Mouse (Mus musculus) urinary bladder, postnatal 36 days (tissue): ENCODE data around the gene Man2a1.
"Not testable (repeated sequence)": the region's sequence is repeated elsewhere in the genome, so short reads cannot be mapped to it uniquely, and the experiment has no call there.

ENCODE experiments used
- DNase-seq, 2 experiments: peaks; one replicate each; pipeline ENCODE4 v3.0.0; 2022; ENCODE audit warnings: low spot score in 2 of 2, mixed read lengths in 1 of 2

Gene Man2a1

DNA sequence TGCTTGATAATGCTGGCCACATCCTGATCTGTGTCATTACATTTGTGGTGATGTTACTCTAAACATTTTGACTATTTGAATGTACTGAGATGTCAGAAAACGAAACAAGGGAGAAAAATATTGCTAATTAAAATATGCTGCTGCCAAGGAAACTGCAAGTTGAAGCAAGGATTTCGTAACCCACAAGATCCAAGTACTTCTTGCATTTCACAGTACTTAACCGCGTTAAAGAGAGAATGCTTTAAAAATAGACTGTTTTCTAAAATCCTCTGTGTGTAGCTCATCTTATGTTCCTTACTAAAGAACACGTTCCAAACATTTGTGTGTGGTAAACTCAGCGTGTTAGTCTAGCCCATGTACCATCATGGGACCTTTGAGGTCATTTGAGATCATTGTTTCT lies 153.0 kb downstream of the Man2a1 start:
- no peak for DNase-seq

DNA sequence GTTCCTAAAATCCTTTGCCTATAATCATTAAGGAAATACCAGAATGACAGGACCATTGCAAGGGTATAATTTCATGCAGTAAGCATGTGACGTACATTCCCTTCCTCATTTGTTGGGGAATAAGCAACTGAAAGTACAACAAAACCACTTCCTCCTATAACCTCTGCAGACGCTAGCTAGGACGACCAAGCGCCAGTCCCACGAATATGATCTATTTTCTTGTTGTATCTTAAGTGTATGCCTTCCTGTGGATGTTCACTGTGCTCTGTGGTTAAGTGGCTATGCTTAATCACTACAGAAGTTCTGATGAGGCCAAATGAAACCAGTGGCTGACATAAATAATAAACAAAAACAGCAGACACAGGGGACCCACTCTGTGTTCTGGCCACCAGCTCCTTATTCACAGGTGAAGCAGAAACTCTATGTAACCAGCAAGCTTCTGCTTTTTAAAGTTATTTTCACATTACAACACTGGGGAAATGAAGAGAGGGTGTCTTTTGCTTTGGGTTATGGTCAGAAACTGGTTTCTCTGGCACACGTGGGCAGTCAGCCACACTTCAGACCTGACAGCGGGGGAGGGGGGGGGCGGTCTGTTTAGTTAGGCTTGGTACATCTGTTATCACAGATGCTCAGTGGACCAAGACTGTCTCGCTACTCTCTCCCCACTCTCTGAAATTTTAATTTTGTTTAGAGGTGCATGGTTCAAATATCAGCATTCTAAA lies 153.8 kb downstream of the Man2a1 start:
- DNase-seq, result no peak

DNA sequence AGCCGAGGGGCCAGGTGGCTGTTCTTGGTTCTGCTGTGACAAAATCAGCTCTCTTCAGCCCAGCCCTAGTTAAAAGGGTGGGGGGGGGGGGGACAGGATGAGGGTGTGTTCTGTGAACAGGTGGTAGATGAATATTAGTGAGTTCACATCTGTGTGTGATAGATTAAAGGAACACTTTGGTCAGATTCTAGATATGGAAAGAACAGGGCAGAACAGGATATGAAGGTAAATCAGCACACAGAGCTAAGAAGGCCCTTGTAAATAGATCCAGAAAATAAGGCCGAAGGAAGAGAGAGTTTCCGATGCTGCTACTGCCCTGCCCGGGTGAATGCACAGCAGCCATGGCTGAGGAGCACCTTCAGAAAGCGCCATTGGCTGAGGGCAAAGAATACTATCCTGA lies 154.7 kb downstream of the Man2a1 start:
- DNase-seq, result no peak

DNA sequence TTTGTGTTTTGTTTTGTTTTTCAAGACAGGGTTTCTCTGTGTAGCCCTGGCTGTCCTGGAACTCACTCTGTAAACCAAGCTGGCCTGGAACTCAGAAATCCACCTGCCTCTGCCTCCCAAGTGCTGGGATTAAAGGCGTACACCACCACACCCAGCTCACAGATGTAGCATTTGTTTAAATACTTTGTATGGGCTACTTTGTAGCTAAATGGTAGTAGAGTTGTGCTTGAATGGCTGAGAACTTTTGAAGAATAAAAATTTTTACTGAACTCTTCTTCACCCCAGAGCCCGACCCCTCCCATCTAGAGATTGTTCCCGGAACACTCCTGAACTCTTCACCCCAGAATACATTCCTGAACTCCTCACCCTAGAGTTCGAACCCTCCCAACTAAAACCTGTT lies 162.1 kb downstream of the Man2a1 start:
- DNase-seq, result not testable (repeated sequence)

GRCm38 (mm10) chr17:64763491-64763890 lies 163.0 kb downstream of the Man2a1 start:
- no peak for DNase-seq

DNA sequence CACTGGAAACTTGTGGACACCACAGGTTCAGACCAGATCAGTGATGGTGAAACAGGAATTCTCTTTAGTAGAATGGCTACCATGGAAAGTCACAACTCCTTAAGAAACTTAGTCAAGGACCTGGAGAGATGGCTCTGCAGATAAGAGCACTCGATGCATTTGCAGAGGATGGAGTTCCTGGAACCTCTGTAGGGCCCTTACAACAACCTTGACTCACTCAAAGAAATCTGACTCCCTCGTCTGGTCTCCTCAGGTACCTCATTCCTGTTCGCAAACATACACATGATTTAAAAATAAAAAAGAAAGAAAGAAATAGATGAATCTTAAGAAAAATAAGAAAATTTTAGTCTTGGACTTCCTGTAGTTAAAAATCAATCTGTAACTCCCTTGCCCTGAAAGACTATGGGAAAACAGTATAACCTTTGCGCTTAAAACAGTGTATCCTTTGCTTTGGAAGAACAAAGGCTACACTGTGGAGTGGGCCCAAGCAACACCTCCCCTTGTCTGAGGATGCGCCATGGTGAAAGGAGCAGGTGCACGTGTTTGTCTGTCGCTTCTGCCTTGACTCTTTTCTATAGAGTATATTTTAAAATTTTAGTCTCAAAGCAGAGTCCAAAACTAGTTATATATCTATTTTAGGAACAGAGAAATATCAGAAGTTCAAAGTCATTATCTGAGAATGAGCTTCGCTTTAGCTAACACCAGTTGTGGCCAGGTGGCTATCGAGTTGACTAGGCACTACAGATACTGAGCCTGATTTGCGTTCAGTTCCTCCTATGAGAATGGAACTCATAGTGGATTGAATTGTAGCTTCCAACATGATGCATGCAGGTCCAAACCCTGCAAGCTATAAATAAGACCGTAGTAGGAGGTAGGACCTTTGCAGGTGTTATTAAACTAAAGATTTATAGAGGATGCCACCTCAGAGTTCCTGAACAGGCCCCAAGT lies 163.9 kb downstream of the Man2a1 start:
- no peak for DNase-seq

GRCm38 (mm10) chr17:64765286-64765685 lies 164.8 kb downstream of the Man2a1 start:
- no peak for DNase-seq

GRCm38 (mm10) chr17:64766507-64766906 lies 166.0 kb downstream of the Man2a1 start:
- DNase-seq, result no peak

DNA sequence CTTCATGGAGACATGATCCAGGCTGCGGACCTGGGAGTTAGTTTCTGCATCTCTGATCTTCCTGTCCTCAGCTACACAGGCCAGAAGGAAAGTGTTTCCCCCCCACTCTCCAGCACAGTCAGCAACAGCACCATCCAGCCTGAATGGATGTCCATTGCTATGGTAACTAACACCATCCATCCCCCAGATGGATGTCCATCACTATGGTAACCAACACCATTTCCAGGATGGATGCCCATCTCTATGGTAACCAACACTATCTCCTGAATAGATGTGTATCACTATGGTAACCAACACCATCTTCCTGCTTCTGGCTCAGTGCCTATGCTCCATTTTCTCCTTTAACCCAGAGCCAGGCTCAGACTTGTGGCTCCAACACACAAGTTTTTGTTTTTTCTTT lies 169.7 kb downstream of the Man2a1 start:
- no peak for DNase-seq

DNA sequence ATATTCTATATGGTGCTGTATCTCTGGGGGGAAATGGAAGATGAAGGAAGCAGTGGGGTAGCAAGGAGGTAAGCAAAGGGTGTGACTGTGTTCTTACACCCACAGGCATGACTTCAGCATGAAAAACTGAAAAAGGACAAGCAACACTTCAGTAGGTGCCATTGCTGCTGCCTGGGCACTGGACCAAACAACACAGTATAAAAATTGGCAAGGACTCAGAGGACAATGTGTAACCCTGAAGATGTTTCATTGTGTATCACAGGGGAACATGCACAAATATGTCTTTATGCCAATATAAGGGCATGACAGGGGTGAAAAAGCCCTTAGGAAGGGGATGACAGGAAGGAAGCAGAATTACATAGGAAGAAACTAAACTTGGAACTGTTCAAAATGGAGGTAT lies 172.1 kb downstream of the Man2a1 start:
- DNase-seq, result no peak

DNA sequence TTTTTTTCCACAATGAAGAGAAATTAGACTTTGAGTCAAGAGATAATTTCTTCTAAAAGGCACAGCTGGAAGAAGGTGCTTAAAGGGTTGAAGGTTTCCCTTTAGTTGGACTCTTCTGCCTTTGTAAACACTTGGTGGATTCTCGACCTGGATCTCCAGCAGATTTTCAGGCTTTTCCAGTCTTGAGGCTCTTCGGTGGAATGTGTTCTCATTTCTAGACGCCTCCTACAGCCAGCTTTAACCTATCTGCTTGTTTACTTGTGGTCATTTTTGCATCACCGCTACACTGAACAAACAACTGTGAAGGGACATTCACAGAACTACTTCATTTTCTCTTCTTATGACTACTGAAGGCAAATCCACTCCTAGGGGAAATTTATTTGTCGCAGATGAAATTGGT lies 173.7 kb downstream of the Man2a1 start:
- no peak for DNase-seq

- no peak for DNase-seq
Measured at GRCm38 (mm10) chr17:64778300-64778699, 177.8 kb downstream of the Man2a1 start.

GRCm38 (mm10) chr17:64778756-64779155 lies 178.2 kb downstream of the Man2a1 start:
- DNase-seq, result no peak

DNA sequence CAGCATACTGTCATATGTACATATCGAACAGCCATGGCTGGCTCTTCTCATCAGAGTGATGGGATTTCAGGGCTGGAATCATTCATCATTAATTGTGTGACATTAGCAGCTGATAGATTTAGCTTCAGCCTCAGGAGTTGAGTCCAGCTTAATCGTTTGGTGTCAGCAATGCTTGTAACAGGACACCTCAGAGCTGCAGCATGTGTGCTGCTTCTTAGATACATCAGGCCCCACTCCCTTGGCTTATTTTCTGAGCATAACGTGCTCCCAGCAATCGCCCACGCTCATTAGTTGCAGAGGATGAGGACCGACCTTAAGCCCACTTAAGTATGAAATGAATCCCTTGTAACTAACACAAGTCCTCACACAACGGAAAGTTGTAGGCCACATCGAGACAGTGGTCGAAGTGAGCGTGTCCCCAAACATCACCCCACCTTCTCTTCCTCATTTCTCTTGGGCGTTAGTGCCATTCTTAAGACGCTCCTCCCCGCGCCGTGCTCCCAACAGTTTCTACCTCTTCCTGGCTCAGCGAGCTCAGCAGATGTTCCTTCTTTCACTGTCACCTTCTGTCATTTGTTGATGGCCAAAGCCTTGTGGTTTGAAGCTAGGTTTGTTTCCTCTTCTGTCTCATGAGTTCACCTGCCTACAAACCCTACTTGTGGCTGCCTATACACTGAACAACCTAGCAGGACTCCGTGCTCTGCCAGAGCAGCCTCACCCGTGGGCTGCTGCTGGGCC lies 180.4 kb downstream of the Man2a1 start:
- DNase-seq, result no peak

GRCm38 (mm10) chr17:64782307-64782706 lies 181.8 kb downstream of the Man2a1 start:
- no peak for DNase-seq

GRCm38 (mm10) chr17:64785961-64786360 lies 185.4 kb downstream of the Man2a1 start:
- DNase-seq, result no peak

- DNase-seq, result no peak
Measured at GRCm38 (mm10) chr17:64788301-64788700, 187.8 kb downstream of the Man2a1 start.

DNA sequence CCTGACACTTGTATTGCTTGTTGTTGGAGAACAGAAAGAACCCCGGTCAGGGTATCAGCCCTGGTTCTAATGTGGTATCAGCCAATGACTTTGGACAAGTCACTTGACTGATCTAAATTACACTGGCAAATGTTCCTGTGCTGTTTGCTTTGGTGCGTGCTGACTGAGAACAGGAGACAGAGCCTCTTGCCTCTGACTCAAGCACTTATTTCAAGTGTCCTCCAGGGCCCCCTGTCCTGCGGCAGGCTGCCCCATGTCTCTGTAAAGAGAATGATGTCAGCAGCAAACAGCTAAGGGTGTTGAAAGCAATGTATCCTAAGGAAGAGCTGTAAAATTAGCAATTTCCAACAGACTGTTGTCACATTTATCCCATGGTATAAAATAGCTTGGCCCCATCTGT lies 188.6 kb downstream of the Man2a1 start:
- no peak for DNase-seq

DNA sequence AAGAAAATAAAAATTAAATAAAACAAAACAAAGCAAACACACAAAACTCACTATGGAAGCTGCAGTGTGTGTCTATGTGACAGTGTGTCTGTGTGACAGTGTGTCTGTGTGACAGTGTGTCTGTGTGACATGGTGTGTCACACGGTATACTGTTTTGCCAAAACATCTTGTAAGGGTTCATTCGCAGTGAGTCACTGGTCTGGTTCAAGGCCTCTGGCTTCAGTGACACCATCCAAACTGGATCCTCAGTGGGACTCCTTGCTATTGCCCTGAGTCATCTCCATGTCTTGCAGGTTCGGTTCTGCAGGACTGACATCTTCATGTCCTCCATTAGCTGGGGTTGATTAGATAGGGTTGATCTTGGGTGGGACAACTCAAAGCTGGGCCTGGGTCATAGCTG lies 191.5 kb downstream of the Man2a1 start:
- no peak for DNase-seq

DNA sequence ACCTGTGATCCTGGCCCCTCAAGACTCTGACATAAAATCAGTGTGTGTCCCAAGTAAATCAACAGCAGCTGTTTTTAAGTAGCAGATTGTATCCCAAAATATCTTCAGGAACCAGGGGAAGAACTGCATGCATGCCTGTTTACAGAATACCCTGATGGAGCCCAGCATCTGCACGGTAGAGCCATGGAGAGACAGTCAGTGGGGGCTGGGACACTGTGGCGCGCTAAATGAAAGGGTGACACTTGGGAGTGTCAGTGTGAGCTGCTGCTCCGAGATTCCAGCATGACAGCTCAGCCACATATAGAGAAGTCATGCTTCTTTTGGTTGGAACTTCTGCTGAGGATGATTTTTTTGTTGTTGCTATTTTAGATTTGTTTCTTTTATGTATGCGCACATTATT lies 192.1 kb downstream of the Man2a1 start:
- DNase-seq, result no peak

GRCm38 (mm10) chr17:64802168-64802955 lies 201.8 kb downstream of the Man2a1 start:
- no peak for DNase-seq

- DNase-seq, result no peak
Measured at GRCm38 (mm10) chr17:64802956-64803275, 202.4 kb downstream of the Man2a1 start.
